1 mouse cellular context compared by ENCODE assay signal in genomic region chr16:32522578-32523194, GRCm38 (mm10).
A peak's percentile ranks its signal among the peaks of the same experiment; 100 is the strongest.
TF ChIP-seq lines count a peak whose summit lies in the region.

No protein-coding gene starts in this region.

TF ChIP-seq in MEL, 35 proteins besides CTCF, POLR2A, EP300 and RAD21 (continued from another document):
- TF ChIP-seq KAT2A (conservative IDR thresholded peaks at IDR 0.05; ENCODE audit: low read depth, low read length) (no peak), ZC3H11A (IDR thresholded peaks at IDR 0.05; ENCODE audit: low read depth, low read length) (no peak), GATA1 (IDR thresholded peaks at IDR 0.05; ENCODE audit: low read depth, low read length) (no peak), USF1 (IDR thresholded peaks at IDR 0.05; ENCODE audit: low read depth, low read length) (no peak), SIN3A (IDR thresholded peaks at IDR 0.05; ENCODE audit: low read length) (peak; percentile 55), HCFC1 (IDR thresholded peaks at IDR 0.05; ENCODE audit: low read depth, low read length) (no peak; the same call in 1 of the 2 replicates), ETS1 (IDR thresholded peaks at IDR 0.05; ENCODE audit: low read depth, low read length) (peak; percentile 54; the same call in 1 of the 2 replicates), ELF1 (IDR thresholded peaks at IDR 0.05; ENCODE audit: low read depth, low read length) (no peak; the same call in 1 of the 2 replicates), TBP (IDR thresholded peaks at IDR 0.05; ENCODE audit: low read depth, low read length) (no peak), CHD2 (IDR thresholded peaks at IDR 0.05; ENCODE audit: low read length) (no peak), CHD1 (IDR thresholded peaks at IDR 0.05; ENCODE audit: low read depth, low read length) (no peak; the same call in 1 of the 2 replicates), MAZ (IDR thresholded peaks at IDR 0.05; ENCODE audit: low read depth, low read length) (no peak), TAL1 (IDR thresholded peaks at IDR 0.05; ENCODE audit: low read length) (no peak), UBTF (IDR thresholded peaks at IDR 0.05; ENCODE audit: borderline replicate concordance, insufficient read depth, low read depth, low read length) (no peak), MYB (IDR thresholded peaks at IDR 0.05; ENCODE audit: low read depth, low read length) (peak; percentile 55), USF2 (IDR thresholded peaks at IDR 0.05; ENCODE audit: borderline replicate concordance in 1 of 2, insufficient read depth in 1 of 2, low read depth in 1 of 2, low read length in 2 of 2) (no peak), MYC (IDR thresholded peaks at IDR 0.05; ENCODE audit: low read depth, low read length) (no peak), POLR2AphosphoS5 (IDR thresholded peaks at IDR 0.05; ENCODE audit: borderline replicate concordance, low read depth, low read length) (no peak)
TF ChIP-seq in MEL: peak in this region for 7.
